Mouse (Mus musculus): Measurements from ENCODE around the gene Gm20388. TPM values are rescaled to one million over a fixed set of nuclear protein-coding genes. Genes with fewer than 3 reads are reported as not detected.
"Not testable (repeated sequence)": the region's sequence is repeated elsewhere in the genome, so short reads cannot be mapped to it uniquely, and the experiment has no call there.

Gm20388 gene
- polyA plus RNA-seq, 1 experiment: 10.6 TPM

- WGBS: 30% methylated on average over 6 of the region's 6 CpGs
- no peaks in the 10 kb centered on the region for H3K4me1 ChIP-seq (ENCODE audit: control insufficient read depth, insufficient read depth, low read length)
- TF ChIP-seq CTCF (IDR thresholded peaks at IDR 0.05; ENCODE audit: control insufficient read depth, insufficient read depth, low read length) (no peak), POLR2A (IDR thresholded peaks at IDR 0.05; ENCODE audit: borderline replicate concordance, control insufficient read depth, low read depth, low read length) (no peak)
- no peak overlapping the region for H3K27ac ChIP-seq (ENCODE audit: control insufficient read depth, insufficient read depth, low read depth, low read length, poor library complexity)
- no peak overlapping the region for H3K4me3 ChIP-seq (replicated peaks; ENCODE audit: control insufficient read depth, low read depth, low read length)
Observed at GRCm38 (mm10) chr8:124007829-124008228, 4097.2 kb downstream of the Gm20388 start.

GRCm38 (mm10) chr8:124011580-124011979 lies 4100.9 kb downstream of the Gm20388 start:
- Histone ChIP-seq H3K4me3 (replicated peaks; ENCODE audit: control insufficient read depth, low read depth, low read length) (no peak overlapping the region), H3K27ac (ENCODE audit: control insufficient read depth, insufficient read depth, low read depth, low read length, poor library complexity) (no peak overlapping the region), H3K4me1 (ENCODE audit: control insufficient read depth, insufficient read depth, low read length) (no peaks in the 10 kb centered on the region)
- TF ChIP-seq CTCF (IDR thresholded peaks at IDR 0.05; ENCODE audit: control insufficient read depth, insufficient read depth, low read length): no peak
- TF ChIP-seq POLR2A (IDR thresholded peaks at IDR 0.05; ENCODE audit: borderline replicate concordance, control insufficient read depth, low read depth, low read length): no peak
- 63% methylated on average over 3 of the region's 3 CpGs for WGBS

DNA sequence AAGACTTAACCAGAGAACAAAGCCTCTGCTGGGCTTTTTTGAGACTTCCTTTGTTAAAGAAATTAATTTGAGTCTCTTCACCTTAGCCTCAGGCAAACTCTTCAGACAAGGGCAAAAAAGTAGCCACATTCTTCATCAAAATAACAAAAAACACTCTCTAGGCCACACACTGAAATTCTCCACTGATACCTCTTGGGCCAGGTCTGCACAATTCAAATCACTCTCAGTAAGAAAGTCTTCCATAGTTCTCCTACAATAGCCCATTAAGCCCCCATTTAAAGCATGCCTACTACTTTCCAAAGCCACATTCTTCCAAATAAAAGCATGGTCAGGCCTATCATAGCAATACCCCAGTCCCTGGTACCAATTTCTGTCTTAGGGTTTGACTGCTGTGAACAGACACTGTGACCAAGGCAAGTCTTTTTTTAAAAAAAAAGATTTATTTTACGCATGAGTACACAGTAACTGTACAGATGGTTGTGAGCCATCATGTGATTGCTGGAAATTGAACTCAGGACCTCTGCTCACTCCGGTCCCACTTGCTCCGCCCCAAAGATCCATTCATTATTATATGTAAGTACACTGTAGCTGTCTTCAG lies 4101.4 kb downstream of the Gm20388 start:
- Histone ChIP-seq H3K4me1 (ENCODE audit: control insufficient read depth, insufficient read depth, low read length) (no peaks in the 10 kb centered on the region), H3K4me3 (replicated peaks; ENCODE audit: control insufficient read depth, low read depth, low read length) (no peak overlapping the region), H3K27ac (ENCODE audit: control insufficient read depth, insufficient read depth, low read depth, low read length, poor library complexity) (no peak overlapping the region)
- TF ChIP-seq CTCF (IDR thresholded peaks at IDR 0.05; ENCODE audit: control insufficient read depth, insufficient read depth, low read length) (no peak), POLR2A (IDR thresholded peaks at IDR 0.05; ENCODE audit: borderline replicate concordance, control insufficient read depth, low read depth, low read length) (no peak)
- WGBS: 96% methylated on average over 3 of the region's 3 CpGs

DNA sequence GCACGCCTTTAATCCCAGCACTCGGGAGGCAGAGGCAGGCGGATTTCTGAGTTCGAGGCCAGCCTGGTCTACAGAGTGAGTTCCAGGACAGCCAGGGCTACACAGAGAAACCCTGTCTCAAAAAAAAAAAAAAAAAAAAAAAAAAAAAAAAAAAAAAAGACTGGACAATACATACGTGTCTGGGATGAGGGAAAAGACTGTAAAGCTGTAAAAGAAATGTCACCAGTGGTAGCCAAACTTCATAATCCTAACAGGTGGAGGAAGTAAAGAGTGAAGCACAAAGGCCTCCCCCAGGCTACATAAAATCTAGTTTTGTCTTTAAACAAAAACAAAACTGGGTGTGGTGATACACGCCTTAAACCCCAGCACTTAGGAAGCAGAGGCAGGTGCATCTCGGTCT lies 4103.7 kb downstream of the Gm20388 start:
- WGBS: 74% methylated on average over 7 of the region's 7 CpGs
- not testable (repeated sequence) for H3K4me3 ChIP-seq (replicated peaks; ENCODE audit: control insufficient read depth, low read depth, low read length); H3K4me1 ChIP-seq (ENCODE audit: control insufficient read depth, insufficient read depth, low read length); H3K27ac ChIP-seq (ENCODE audit: control insufficient read depth, insufficient read depth, low read depth, low read length, poor library complexity)

GRCm38 (mm10) chr8:124014751-124015150 lies 4104.1 kb downstream of the Gm20388 start:
- WGBS: 80% methylated on average over 3 of the region's 3 CpGs
- no peak overlapping the region for H3K4me3 ChIP-seq (replicated peaks; ENCODE audit: control insufficient read depth, low read depth, low read length)
- no peak overlapping the region for H3K27ac ChIP-seq (ENCODE audit: control insufficient read depth, insufficient read depth, low read depth, low read length, poor library complexity)
- peaks cover 1% of the 10 kb centered on the region; the same call in 1 of the 2 replicates for H3K4me1 ChIP-seq (ENCODE audit: control insufficient read depth, insufficient read depth, low read length)
- no peak for TF ChIP-seq POLR2A (IDR thresholded peaks at IDR 0.05; ENCODE audit: borderline replicate concordance, control insufficient read depth, low read depth, low read length)
- no peak for TF ChIP-seq CTCF (IDR thresholded peaks at IDR 0.05; ENCODE audit: control insufficient read depth, insufficient read depth, low read length)

DNA sequence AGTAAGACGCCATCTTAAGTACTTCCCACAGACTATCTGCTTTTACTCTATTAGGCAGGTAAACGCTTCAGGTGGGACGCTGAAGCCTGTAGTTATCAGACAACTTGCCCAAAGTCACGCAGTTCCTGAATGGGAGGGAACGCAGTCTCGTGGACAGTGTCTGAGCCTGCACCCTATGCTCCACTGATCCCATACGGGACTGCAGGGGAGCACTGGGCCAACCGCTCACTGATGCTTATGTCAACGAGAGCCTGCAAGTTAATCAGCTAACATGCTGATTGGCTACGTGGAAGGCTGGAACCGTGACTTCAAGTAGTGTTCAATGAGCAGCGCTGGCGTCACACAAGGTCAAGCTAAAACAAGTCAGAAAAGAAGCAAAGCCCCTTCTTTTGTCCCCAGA lies 4109.1 kb downstream of the Gm20388 start:
- peak overlapping the region; percentile 73 for H3K4me3 ChIP-seq (replicated peaks; ENCODE audit: control insufficient read depth, low read depth, low read length)
- TF ChIP-seq POLR2A (IDR thresholded peaks at IDR 0.05; ENCODE audit: borderline replicate concordance, control insufficient read depth, low read depth, low read length): no peak
- no peak for TF ChIP-seq CTCF (IDR thresholded peaks at IDR 0.05; ENCODE audit: control insufficient read depth, insufficient read depth, low read length)
- H3K27ac ChIP-seq (ENCODE audit: control insufficient read depth, insufficient read depth, low read depth, low read length, poor library complexity): no peak overlapping the region
- WGBS: 9% methylated on average over 13 of the region's 13 CpGs
- peaks cover 5% of the 10 kb centered on the region; the same call in 1 of the 2 replicates for H3K4me1 ChIP-seq (ENCODE audit: control insufficient read depth, insufficient read depth, low read length)

- peak overlapping the region; percentile 97 for H3K27ac ChIP-seq (ENCODE audit: control insufficient read depth, insufficient read depth, low read depth, low read length, poor library complexity)
- peaks cover 5% of the 10 kb centered on the region; the same call in 1 of the 2 replicates for H3K4me1 ChIP-seq (ENCODE audit: control insufficient read depth, insufficient read depth, low read length)
- TF ChIP-seq POLR2A (IDR thresholded peaks at IDR 0.05; ENCODE audit: borderline replicate concordance, control insufficient read depth, low read depth, low read length) (peak; percentile 36; the same call in 1 of the 2 replicates), CTCF (IDR thresholded peaks at IDR 0.05; ENCODE audit: control insufficient read depth, insufficient read depth, low read length) (no peak)
- peak overlapping the region; percentile 93 for H3K4me3 ChIP-seq (replicated peaks; ENCODE audit: control insufficient read depth, low read depth, low read length)
- under 1% methylated on average over 66 of the region's 87 CpGs for WGBS
Observed at GRCm38 (mm10) chr8:124020439-124021236, 4110.0 kb downstream of the Gm20388 start.

- Histone ChIP-seq H3K4me1 (ENCODE audit: control insufficient read depth, insufficient read depth, low read length) (peaks cover 5% of the 10 kb centered on the region; the same call in 1 of the 2 replicates), H3K27ac (ENCODE audit: control insufficient read depth, insufficient read depth, low read depth, low read length, poor library complexity) (peak within 1 kb of the TSS; percentile 97)
- TF ChIP-seq CTCF (IDR thresholded peaks at IDR 0.05; ENCODE audit: control insufficient read depth, insufficient read depth, low read length): no peak
- peak; percentile 70; the same call in 1 of the 2 replicates for TF ChIP-seq POLR2A (IDR thresholded peaks at IDR 0.05; ENCODE audit: borderline replicate concordance, control insufficient read depth, low read depth, low read length)
Observed at GRCm38 (mm10) chr8:124021237-124022227, 4110.9 kb downstream of the Gm20388 start, which contains the start of the genes Taf5l and Urb2. TSS of gene Taf5l (minus strand) at chr8:124021397. TSS of gene Urb2 (plus strand) at chr8:124021508.

GRCm38 (mm10) chr8:124026265-124026664 lies 4115.6 kb downstream of the Gm20388 start:
- 85% methylated on average over 2 of the region's 2 CpGs for WGBS
- H3K27ac ChIP-seq (ENCODE audit: control insufficient read depth, insufficient read depth, low read depth, low read length, poor library complexity); H3K4me3 ChIP-seq (replicated peaks; ENCODE audit: control insufficient read depth, low read depth, low read length); H3K4me1 ChIP-seq (ENCODE audit: control insufficient read depth, insufficient read depth, low read length): not testable (repeated sequence)

More at GRCm38 (mm10) chr8:124021237-124022227, 4110.9 kb downstream of the Gm20388 start, which contains the start of the genes Taf5l and Urb2:
- H3K4me3 ChIP-seq (replicated peaks; ENCODE audit: control insufficient read depth, low read depth, low read length): peak within 1 kb of the TSS; percentile 93
- WGBS: under 1% methylated on average over 67 of the region's 74 CpGs

Data from bone marrow, adult 2 months (tissue).